Mouse (Mus musculus) urinary bladder, postnatal 10 days (tissue): ENCODE results near the gene Hsd17b1.

Experiments
- DNase-seq: peaks from one replicate; pipeline ENCODE4 v3.0.0; 2022; ENCODE audit warnings: low spot score

The Hsd17b1 gene

GRCm38 (mm10) chr11:101078121-101078520 is at the start of gene Hsd17b1:
Gene Hsd17b1, plus strand, starts transcription at chr11:101078411.
- DNase-seq = no peak

- DNase-seq = no peak
These were observed 48.9 kb upstream of the Hsd17b1 start for GRCm38 (mm10) chr11:101029320-101029719.

GRCm38 (mm10) chr11:101030136-101030807 is 47.9 kb upstream of the Hsd17b1 start:
- no peak for DNase-seq

GRCm38 (mm10) chr11:101030808-101031156 is 47.4 kb upstream of the Hsd17b1 start:
- DNase-seq = no peak

- DNase-seq = no peak
These were observed 46.7 kb upstream of the Hsd17b1 start for GRCm38 (mm10) chr11:101031470-101031869.

- DNase-seq = no peak
These were observed 44.2 kb upstream of the Hsd17b1 start for GRCm38 (mm10) chr11:101033856-101034500.

GRCm38 (mm10) chr11:101034614-101035327 is 43.4 kb upstream of the Hsd17b1 start:
- no peak for DNase-seq

- DNase-seq = no peak
These were observed 42.9 kb upstream of the Hsd17b1 start for GRCm38 (mm10) chr11:101035328-101035695.

- DNase-seq = no peak
These were observed 40.4 kb upstream of the Hsd17b1 start for GRCm38 (mm10) chr11:101037795-101038194.

GRCm38 (mm10) chr11:101045826-101046225 is 32.4 kb upstream of the Hsd17b1 start:
- DNase-seq = no peak

GRCm38 (mm10) chr11:101046440-101046839 is 31.8 kb upstream of the Hsd17b1 start:
- DNase-seq = no peak

- DNase-seq = no peak
These were observed 30.7 kb upstream of the Hsd17b1 start for GRCm38 (mm10) chr11:101047502-101047901.

GRCm38 (mm10) chr11:101050359-101050758 is 27.9 kb upstream of the Hsd17b1 start:
- DNase-seq = no peak

- no peak for DNase-seq
These were observed 27.1 kb upstream of the Hsd17b1 start for GRCm38 (mm10) chr11:101051051-101051493.

- DNase-seq = no peak
These were observed 26.6 kb upstream of the Hsd17b1 start for GRCm38 (mm10) chr11:101051617-101052016.

- DNase-seq = no peak
These were observed 25.3 kb upstream of the Hsd17b1 start for GRCm38 (mm10) chr11:101052751-101053473.

- DNase-seq = no peak
These were observed 24.2 kb upstream of the Hsd17b1 start for GRCm38 (mm10) chr11:101053974-101054373.

- DNase-seq = no peak
These were observed 22.8 kb upstream of the Hsd17b1 start for GRCm38 (mm10) chr11:101055418-101055817.

- DNase-seq = no peak
These were observed 21.3 kb upstream of the Hsd17b1 start for GRCm38 (mm10) chr11:101056885-101057284.

GRCm38 (mm10) chr11:101057860-101058259 is 20.4 kb upstream of the Hsd17b1 start:
- DNase-seq = peak; percentile 84

GRCm38 (mm10) chr11:101058726-101059125 is 19.5 kb upstream of the Hsd17b1 start:
- DNase-seq = no peak

GRCm38 (mm10) chr11:101059473-101059872 is 18.7 kb upstream of the Hsd17b1 start:
- DNase-seq = no peak
